19 mouse cellular contexts compared by ENCODE assay signal in the genomic region with DNA sequence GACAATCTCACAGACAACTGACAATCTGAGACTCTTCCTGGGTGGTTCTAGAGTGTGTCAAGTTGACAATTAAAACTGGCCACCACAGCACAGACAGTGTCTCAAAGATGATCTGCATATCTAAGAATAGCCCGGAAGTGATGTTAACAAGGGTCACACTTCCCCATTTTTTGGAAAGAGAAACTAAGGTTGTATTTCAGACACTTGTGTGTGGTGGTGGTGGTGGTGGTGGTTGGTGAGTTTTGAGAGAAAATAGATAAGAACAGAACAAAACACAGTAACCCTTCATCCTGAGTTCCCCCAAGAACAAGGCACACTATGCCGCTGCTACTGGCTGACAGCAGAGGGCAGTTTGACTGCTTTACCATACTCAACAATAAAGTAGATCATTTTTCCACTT.
DNase-seq lines count a peak whose midpoint lies in the region; ATAC-seq and TF ChIP-seq lines count a peak whose summit lies in the region.
"Had no signal": no experiment of that assay in that cellular context is flagged by ENCODE, and none has a peak within 500 bp of the region (broad histone marks: within the 10 kb centered on the region; RNA-seq: fewer than 3 reads in every experiment).

No protein-coding gene starts in this region.

- no peak for TF ChIP-seq CTCF in G1E (IDR thresholded peaks at IDR 0.05; ENCODE audit: low read depth, low read length)
- TF ChIP-seq CTCF in heart, adult 2 months (IDR thresholded peaks at IDR 0.05), result no peak

- no peaks in the 10 kb centered on the region for H3K79me2 ChIP-seq in heart, adult 2 months (replicated peaks; ENCODE audit: control insufficient read depth, insufficient read depth, low read length)

- H3K9me3 ChIP-seq in G1E (replicated peaks), result no peaks in the 10 kb centered on the region
- H3K9me3 ChIP-seq: forebrain, embryonic 13.5 days; intestine, embryonic 15.5 days; limb, embryonic 13.5 days; midbrain, embryonic 13.5 days had no signal

- H3K27me3 ChIP-seq in G1E (ENCODE audit: insufficient read depth, low read length), result no peaks in the 10 kb centered on the region
- H3K27me3 ChIP-seq in heart, adult 2 months (ENCODE audit: control insufficient read depth, insufficient read depth, low read length), result no peaks in the 10 kb centered on the region
- H3K27me3 ChIP-seq: forebrain, embryonic 13.5 days; intestine, embryonic 15.5 days; limb, embryonic 13.5 days; midbrain, embryonic 13.5 days had no signal

- H3K4me1 ChIP-seq in G1E (ENCODE audit: insufficient read depth, low read depth, low read length), result peaks cover 3% of the 10 kb centered on the region; the same call in 1 of the 2 replicates
- no peaks in the 10 kb centered on the region for H3K4me1 ChIP-seq in heart, adult 2 months (ENCODE audit: control insufficient read depth, insufficient read depth, low read length)
- H3K4me1 ChIP-seq: intestine, embryonic 15.5 days; limb, embryonic 13.5 days had no signal

- no peak overlapping the region for H3K27ac ChIP-seq in heart, adult 2 months
- H3K27ac ChIP-seq: forebrain, embryonic 13.5 days; intestine, embryonic 15.5 days; kidney, postnatal 0 days; limb, embryonic 13.5 days; midbrain, embryonic 13.5 days; stomach, postnatal 0 days had no signal

- WGBS in heart, adult 2 months, result 88% methylated on average over 2 of the region's 2 CpGs

- intact Hi-C loops in heart, adult 2 months (cut with DNase I), result no loop called here

- H3K4me3 ChIP-seq in G1E (ENCODE audit: low read depth, low read length), result no peak overlapping the region
- H3K4me3 ChIP-seq in heart, adult 2 months, result no peak overlapping the region
- H3K4me3 ChIP-seq: forebrain, embryonic 13.5 days; intestine, embryonic 15.5 days; limb, embryonic 13.5 days; midbrain, embryonic 13.5 days had no signal

- peaks cover 51% of the 10 kb centered on the region for H3K36me3 ChIP-seq in G1E (replicated peaks)
- H3K36me3 ChIP-seq in heart, adult 2 months (ENCODE audit: control insufficient read depth, insufficient read depth, low read length), result no peaks in the 10 kb centered on the region
- H3K36me3 ChIP-seq: intestine, embryonic 15.5 days had no signal

- no peak overlapping the region for H3K9ac ChIP-seq in heart, adult 2 months (ENCODE audit: low read depth, low read length)
- H3K9ac ChIP-seq: forebrain, embryonic 13.5 days; intestine, embryonic 15.5 days; limb, embryonic 13.5 days; midbrain, embryonic 13.5 days had no signal

- TF ChIP-seq EP300 in heart, adult 2 months (IDR thresholded peaks at IDR 0.05; ENCODE audit: insufficient read depth, low read depth, low read length), result no peak

- ATAC-seq in G1E (ENCODE audit: extremely low read depth, insufficient number of reproducible peaks, low FRiP score, poor library complexity, severe bottlenecking), result peak; percentile 22; the same call in 1 of the 2 replicates
- ATAC-seq in granulocyte monocyte progenitor cell, adult 5-6 weeks (replicated peaks; ENCODE audit: poor library complexity, severe bottlenecking), result peak; percentile 97
- ATAC-seq in neutrophil, adult 5-6 weeks (ENCODE audit: extremely low read depth, insufficient number of reproducible peaks, low FRiP score, poor library complexity, severe bottlenecking), result peak; percentile 89
- ATAC-seq: forebrain, embryonic 13.5 days; intestine, embryonic 15.5 days; midbrain, embryonic 13.5 days had no signal

- peak; percentile 91 for DNase-seq in A20 (ENCODE audit: low read depth, low spot score)
- DNase-seq in G1E (ENCODE audit: low spot score), result no peak
- no peak for DNase-seq in ovary, postnatal 36 days (ENCODE audit: low spot score)
- DNase-seq in heart, adult 2 months, result no peak
- no peak for DNase-seq in right cerebral cortex, postnatal 25 days
- DNase-seq: cerebellum, adult 2 months; embryo, embryonic 11 days; gastrocnemius, postnatal 10 days; heart, postnatal 4 days; right cerebral cortex, postnatal 4 days; thymus, postnatal 14 days had no signal

- TF ChIP-seq POLR2A in heart, adult 2 months (IDR thresholded peaks at IDR 0.05; ENCODE audit: insufficient read depth, low read depth, low read length), result no peak

Comparison
In these comparisons a context has a peak if more than half of its experiments do, and no peak if none do; other contexts are left out.
1. ATAC-seq: peak in every context shown above with its lines; median percentile 97 in granulocyte monocyte progenitor cell, adult 5-6 weeks; 89 in neutrophil, adult 5-6 weeks; 22 in G1E.